Mouse (Mus musculus): ENCODE measurements around the gene Ebf1. TPM values are rescaled to one million over a fixed set of nuclear protein-coding genes. Genes with fewer than 3 reads are reported as not detected.

Ebf1 gene
- polyA plus RNA-seq, 1 experiment from 2014 or later: 52.9 TPM

DNA sequence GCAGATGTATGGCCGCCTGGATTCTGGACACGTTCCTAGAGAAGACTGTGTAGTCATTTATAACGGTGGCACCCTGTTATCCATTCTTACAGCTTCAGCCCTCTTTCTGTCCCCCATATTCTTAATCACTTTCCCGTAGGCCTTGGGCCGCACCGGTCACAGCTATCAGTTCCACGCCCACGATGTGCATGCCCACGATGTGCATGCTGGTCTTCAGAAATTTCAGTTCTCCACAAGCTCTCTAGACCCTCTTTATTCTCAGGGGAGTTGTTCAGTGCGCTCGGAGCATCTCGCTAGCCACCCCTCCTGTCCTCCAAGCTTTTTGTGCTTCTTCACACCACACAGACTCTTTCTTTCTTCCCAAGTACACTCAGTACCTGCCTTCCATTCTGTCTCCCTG lies 69.3 kb downstream of the Ebf1 start:
- Histone ChIP-seq H3K4me2 (ENCODE audit: low read length) (no peak overlapping the region), H3K4me1 (ENCODE audit: control insufficient read depth, insufficient read depth, low read length) (peaks cover 9% of the 10 kb centered on the region), H3K9me3 (replicated peaks; ENCODE audit: control insufficient read depth, low read length, poor library complexity, severe bottlenecking) (no peaks in the 10 kb centered on the region), H3K4me3 (ENCODE audit: low read depth, low read length) (no peak overlapping the region), H3K9ac (ENCODE audit: low read depth, low read length) (no peak overlapping the region), H3K27me3 (ENCODE audit: control insufficient read depth, insufficient read depth, low read depth, low read length) (no peaks in the 10 kb centered on the region), H3K36me3 (ENCODE audit: control insufficient read depth, insufficient read depth, low read length) (no peaks in the 10 kb centered on the region), H3K27ac (ENCODE audit: low read length) (no peak overlapping the region)
- WGBS: 85% methylated on average over 12 of the region's 12 CpGs
- no peak for ATAC-seq

DNA sequence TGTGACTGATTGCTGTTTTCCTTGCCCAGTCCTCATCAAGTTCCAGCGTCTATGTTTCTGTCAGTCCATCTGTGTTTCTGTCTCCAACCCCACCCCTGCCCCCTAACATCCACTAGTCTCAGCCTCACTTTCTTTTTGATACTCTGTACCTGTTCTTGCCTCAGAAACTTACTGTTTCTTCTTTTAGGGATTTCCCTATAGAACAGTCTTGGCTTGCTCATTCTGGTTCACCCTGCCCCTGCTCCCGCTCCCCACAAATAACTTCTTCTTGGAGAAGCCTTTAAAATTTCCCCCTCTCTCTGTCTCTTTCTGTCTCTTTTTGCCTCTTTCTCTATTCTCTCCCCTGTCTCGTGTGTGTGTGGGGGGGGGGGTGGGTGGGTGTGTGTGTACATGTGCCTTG lies 71.4 kb downstream of the Ebf1 start:
- 89% methylated on average over 3 of the region's 3 CpGs for WGBS
- Histone ChIP-seq H3K36me3 (ENCODE audit: control insufficient read depth, insufficient read depth, low read length) (no peaks in the 10 kb centered on the region), H3K9me3 (replicated peaks; ENCODE audit: control insufficient read depth, low read length, poor library complexity, severe bottlenecking) (no peaks in the 10 kb centered on the region), H3K9ac (ENCODE audit: low read depth, low read length) (no peak overlapping the region), H3K4me1 (ENCODE audit: control insufficient read depth, insufficient read depth, low read length) (no peaks in the 10 kb centered on the region; the same call in 1 of the 2 replicates), H3K4me2 (ENCODE audit: low read length) (no peak overlapping the region), H3K4me3 (ENCODE audit: low read depth, low read length) (no peak overlapping the region), H3K27me3 (ENCODE audit: control insufficient read depth, insufficient read depth, low read depth, low read length) (no peaks in the 10 kb centered on the region), H3K27ac (ENCODE audit: low read length) (no peak overlapping the region)
- ATAC-seq: no peak

DNA sequence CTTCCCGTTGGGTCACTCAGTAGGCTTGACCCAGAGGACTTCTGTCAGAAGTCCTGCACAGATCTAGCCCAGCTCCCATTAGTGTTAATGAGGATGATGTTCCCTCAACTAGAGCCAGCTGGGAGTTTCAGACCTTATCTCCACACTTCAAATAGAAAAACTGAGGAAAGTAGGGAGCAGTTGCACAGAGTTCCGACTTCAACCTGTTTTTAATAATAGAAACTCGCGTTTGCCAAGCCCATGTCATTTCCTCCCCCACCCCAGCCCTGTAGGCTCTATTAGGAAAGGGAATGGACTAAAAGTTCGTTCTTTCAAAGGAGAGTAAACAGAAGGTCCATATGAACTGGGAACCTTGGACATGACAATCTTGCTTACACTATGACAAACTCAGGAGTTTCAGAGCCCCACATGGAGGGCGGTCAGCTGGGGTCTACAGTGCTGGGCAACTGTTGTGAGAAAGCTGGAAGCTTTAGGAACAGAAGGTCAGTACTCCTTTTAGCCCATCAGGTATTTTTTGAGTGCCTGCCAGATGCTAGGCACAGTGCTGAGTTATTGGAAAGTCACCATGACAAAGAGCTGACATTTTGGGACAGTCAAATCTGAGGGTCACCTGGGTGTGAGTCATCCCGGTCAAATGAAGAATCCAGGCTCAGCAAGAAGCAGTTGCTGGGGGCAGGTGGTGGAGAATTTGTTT lies 72.6 kb downstream of the Ebf1 start:
- WGBS: 87% methylated on average over 7 of the region's 7 CpGs
- ATAC-seq: no peak

DNA sequence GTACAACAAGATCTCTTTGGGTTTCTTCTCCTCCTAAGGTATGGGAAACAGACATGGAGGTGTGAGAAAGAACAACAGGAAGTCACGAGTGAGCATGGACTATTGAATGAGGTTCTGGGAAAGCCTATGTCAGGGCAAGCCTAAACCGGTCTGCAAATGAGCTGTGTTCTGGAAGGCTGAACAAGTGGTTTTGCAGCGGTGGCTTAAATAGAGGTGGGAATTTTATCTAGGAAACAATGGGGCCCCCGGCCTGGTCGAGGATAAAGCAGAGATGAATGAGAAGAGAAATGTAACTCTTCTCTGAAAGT lies 73.1 kb downstream of the Ebf1 start:
- no peak for ATAC-seq
- no peak overlapping the region for H3K9ac ChIP-seq (ENCODE audit: low read depth, low read length)
- no peak overlapping the region for H3K4me3 ChIP-seq (ENCODE audit: low read depth, low read length)
- H3K27ac ChIP-seq (ENCODE audit: low read length): no peak overlapping the region
- WGBS: 84% methylated on average over 5 of the region's 5 CpGs
- H3K9me3 ChIP-seq (replicated peaks; ENCODE audit: control insufficient read depth, low read length, poor library complexity, severe bottlenecking): no peaks in the 10 kb centered on the region
- H3K27me3 ChIP-seq (ENCODE audit: control insufficient read depth, insufficient read depth, low read depth, low read length): no peaks in the 10 kb centered on the region
- H3K36me3 ChIP-seq (ENCODE audit: control insufficient read depth, insufficient read depth, low read length): no peaks in the 10 kb centered on the region
- H3K4me2 ChIP-seq (ENCODE audit: low read length): no peak overlapping the region
- no peaks in the 10 kb centered on the region for H3K4me1 ChIP-seq (ENCODE audit: control insufficient read depth, insufficient read depth, low read length)

More for the DNA sequence above, 72.6 kb downstream of the Ebf1 start:
- no peaks in the 10 kb centered on the region for H3K27me3 ChIP-seq (ENCODE audit: control insufficient read depth, insufficient read depth, low read depth, low read length)
- H3K36me3 ChIP-seq (ENCODE audit: control insufficient read depth, insufficient read depth, low read length): no peaks in the 10 kb centered on the region
- no peak overlapping the region for H3K9ac ChIP-seq (ENCODE audit: low read depth, low read length)
- H3K4me2 ChIP-seq (ENCODE audit: low read length): no peak overlapping the region
- H3K27ac ChIP-seq (ENCODE audit: low read length): no peak overlapping the region
- H3K9me3 ChIP-seq (replicated peaks; ENCODE audit: control insufficient read depth, low read length, poor library complexity, severe bottlenecking): no peaks in the 10 kb centered on the region
- no peak overlapping the region for H3K4me3 ChIP-seq (ENCODE audit: low read depth, low read length)
- H3K4me1 ChIP-seq (ENCODE audit: control insufficient read depth, insufficient read depth, low read length): no peaks in the 10 kb centered on the region

DNA sequence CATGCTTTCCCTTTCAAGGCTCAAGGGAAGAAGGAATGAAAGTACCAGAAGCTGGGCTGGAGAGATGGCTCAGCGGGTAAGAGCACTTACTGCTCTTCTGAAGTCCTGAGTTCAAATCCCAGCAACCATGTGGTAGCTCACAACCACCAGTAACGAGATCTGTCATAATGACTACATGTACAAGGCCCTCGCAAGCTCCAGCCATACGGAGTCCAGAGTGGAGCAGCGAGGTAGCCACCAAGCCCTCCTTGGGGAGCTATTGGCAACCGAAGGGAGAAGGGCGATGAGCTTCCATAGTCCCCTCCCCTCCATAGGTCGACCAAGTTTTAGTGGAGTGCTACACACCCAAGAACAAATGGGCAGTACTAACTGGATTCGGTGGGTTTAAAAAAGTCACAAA lies 78.3 kb downstream of the Ebf1 start:
- Histone ChIP-seq H3K4me3 (ENCODE audit: low read depth, low read length) (no peak overlapping the region), H3K9ac (ENCODE audit: low read depth, low read length) (no peak overlapping the region), H3K27ac (ENCODE audit: low read length) (no peak overlapping the region), H3K4me2 (ENCODE audit: low read length) (no peak overlapping the region), H3K9me3 (replicated peaks; ENCODE audit: control insufficient read depth, low read length, poor library complexity, severe bottlenecking) (no peaks in the 10 kb centered on the region), H3K36me3 (ENCODE audit: control insufficient read depth, insufficient read depth, low read length) (no peaks in the 10 kb centered on the region), H3K27me3 (ENCODE audit: control insufficient read depth, insufficient read depth, low read depth, low read length) (no peaks in the 10 kb centered on the region), H3K4me1 (ENCODE audit: control insufficient read depth, insufficient read depth, low read length) (peaks cover 15% of the 10 kb centered on the region)
- WGBS: 93% methylated on average over 9 of the region's 9 CpGs
- ATAC-seq: no peak

GRCm38 (mm10) chr11:44696539-44697201 lies 79.6 kb downstream of the Ebf1 start:
- Histone ChIP-seq H3K36me3 (ENCODE audit: control insufficient read depth, insufficient read depth, low read length) (no peaks in the 10 kb centered on the region), H3K9ac (ENCODE audit: low read depth, low read length) (peak overlapping the region; percentile 48; the same call in 1 of the 2 replicates), H3K27ac (ENCODE audit: low read length) (no peak overlapping the region), H3K4me1 (ENCODE audit: control insufficient read depth, insufficient read depth, low read length) (peaks cover 19% of the 10 kb centered on the region), H3K9me3 (replicated peaks; ENCODE audit: control insufficient read depth, low read length, poor library complexity, severe bottlenecking) (no peaks in the 10 kb centered on the region), H3K4me3 (ENCODE audit: low read depth, low read length) (peak overlapping the region; percentile 24; the same call in 1 of the 2 replicates), H3K4me2 (ENCODE audit: low read length) (peak overlapping the region; percentile 52), H3K27me3 (ENCODE audit: control insufficient read depth, insufficient read depth, low read depth, low read length) (no peaks in the 10 kb centered on the region)
- peak; percentile 57; the same call in 1 of the 2 replicates for ATAC-seq
- WGBS: 7% methylated on average over 16 of the region's 16 CpGs

GRCm38 (mm10) chr11:44700181-44700580 lies 83.1 kb downstream of the Ebf1 start:
- Histone ChIP-seq H3K4me1 (ENCODE audit: control insufficient read depth, insufficient read depth, low read length) (peaks cover 19% of the 10 kb centered on the region), H3K4me3 (ENCODE audit: low read depth, low read length) (no peak overlapping the region), H3K36me3 (ENCODE audit: control insufficient read depth, insufficient read depth, low read length) (no peaks in the 10 kb centered on the region), H3K9me3 (replicated peaks; ENCODE audit: control insufficient read depth, low read length, poor library complexity, severe bottlenecking) (no peaks in the 10 kb centered on the region), H3K4me2 (ENCODE audit: low read length) (no peak overlapping the region), H3K9ac (ENCODE audit: low read depth, low read length) (no peak overlapping the region), H3K27me3 (ENCODE audit: control insufficient read depth, insufficient read depth, low read depth, low read length) (no peaks in the 10 kb centered on the region), H3K27ac (ENCODE audit: low read length) (no peak overlapping the region)
- WGBS: 82% methylated on average over 4 of the region's 4 CpGs
- ATAC-seq: no peak

DNA sequence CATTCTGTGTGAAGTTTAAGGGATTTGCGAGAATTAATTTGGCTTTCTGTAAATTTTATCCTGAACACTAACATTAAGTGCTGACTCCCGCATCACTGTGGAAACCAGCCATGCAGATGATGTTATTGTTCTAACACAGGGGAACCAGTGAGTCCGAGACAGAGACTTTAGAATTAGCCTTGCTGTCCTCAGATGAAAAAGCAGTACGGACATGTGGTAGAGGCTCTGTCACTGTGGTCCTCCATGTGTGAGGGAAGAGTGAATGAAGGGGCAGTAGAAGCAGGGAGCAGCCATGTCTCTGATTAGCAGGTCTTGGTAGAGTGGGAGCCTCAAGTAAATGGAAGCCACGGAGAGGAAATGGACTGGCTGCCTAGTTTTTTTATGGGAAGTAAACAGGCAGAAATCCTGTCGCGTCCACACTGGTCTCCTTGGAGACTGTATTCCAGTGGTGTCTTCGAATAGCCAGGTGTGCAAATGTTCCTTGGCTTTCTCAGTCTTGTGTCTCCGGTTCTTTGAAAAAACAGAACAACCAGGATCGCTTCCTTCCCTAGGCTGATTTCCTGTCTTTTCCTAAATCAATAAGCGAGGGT lies 84.2 kb downstream of the Ebf1 start:
- Histone ChIP-seq H3K36me3 (ENCODE audit: control insufficient read depth, insufficient read depth, low read length) (no peaks in the 10 kb centered on the region), H3K9me3 (replicated peaks; ENCODE audit: control insufficient read depth, low read length, poor library complexity, severe bottlenecking) (no peaks in the 10 kb centered on the region), H3K4me3 (ENCODE audit: low read depth, low read length) (no peak overlapping the region), H3K27ac (ENCODE audit: low read length) (no peak overlapping the region), H3K4me1 (ENCODE audit: control insufficient read depth, insufficient read depth, low read length) (peaks cover 15% of the 10 kb centered on the region), H3K9ac (ENCODE audit: low read depth, low read length) (no peak overlapping the region), H3K4me2 (ENCODE audit: low read length) (no peak overlapping the region), H3K27me3 (ENCODE audit: control insufficient read depth, insufficient read depth, low read depth, low read length) (no peaks in the 10 kb centered on the region)
- ATAC-seq: no peak
- 60% methylated on average over 11 of the region's 11 CpGs for WGBS

GRCm38 (mm10) chr11:44701864-44702263 lies 84.7 kb downstream of the Ebf1 start:
- Histone ChIP-seq H3K36me3 (ENCODE audit: control insufficient read depth, insufficient read depth, low read length) (no peaks in the 10 kb centered on the region), H3K4me2 (ENCODE audit: low read length) (no peak overlapping the region), H3K9ac (ENCODE audit: low read depth, low read length) (no peak overlapping the region), H3K27me3 (ENCODE audit: control insufficient read depth, insufficient read depth, low read depth, low read length) (no peaks in the 10 kb centered on the region), H3K4me3 (ENCODE audit: low read depth, low read length) (no peak overlapping the region), H3K27ac (ENCODE audit: low read length) (no peak overlapping the region), H3K9me3 (replicated peaks; ENCODE audit: control insufficient read depth, low read length, poor library complexity, severe bottlenecking) (no peaks in the 10 kb centered on the region), H3K4me1 (ENCODE audit: control insufficient read depth, insufficient read depth, low read length) (peaks cover 10% of the 10 kb centered on the region)
- ATAC-seq: no peak
- 76% methylated on average over 1 of the region's 1 CpGs for WGBS

Data from midbrain, embryonic 16.5 days (tissue).